Mouse (Mus musculus): ENCODE data around the gene Dcst1. TPM values are rescaled to one million over a fixed set of nuclear protein-coding genes. Genes with fewer than 3 reads are reported as not detected.

Gene Dcst1
- polyA plus RNA-seq, 1 experiment from 2014 or later = 0.55 TPM

- WGBS = 54% methylated on average over 6 of the region's 6 CpGs
- ATAC-seq (ENCODE audit: low FRiP score, low TSS enrichment) = no peak
Observed at GRCm38 (mm10) chr3:89317246-89317645, 47.8 kb downstream of the Dcst1 start.

GRCm38 (mm10) chr3:89316833-89317232 is 48.2 kb downstream of the Dcst1 start:
- under 1% methylated on average over 4 of the region's 4 CpGs for WGBS
- no peak overlapping the region for H3K4me3 ChIP-seq (replicated peaks; ENCODE audit: low read depth, low read length)
- ATAC-seq (ENCODE audit: low FRiP score, low TSS enrichment) = no peak
- peaks cover 30% of the 10 kb centered on the region for H3K27me3 ChIP-seq (ENCODE audit: control insufficient read depth, insufficient read depth, low read length)
- no peaks in the 10 kb centered on the region for H3K9me3 ChIP-seq (ENCODE audit: control insufficient read depth, low read length)
- peak; percentile 93 for DNase-seq
- no peak overlapping the region for H3K27ac ChIP-seq (replicated peaks; ENCODE audit: low read depth, low read length)
- peaks cover 50% of the 10 kb centered on the region for H3K4me1 ChIP-seq (ENCODE audit: control insufficient read depth, insufficient read depth, low read length)
- peak overlapping the region; percentile 45 for H3K4me2 ChIP-seq (ENCODE audit: low read length)
- H3K36me3 ChIP-seq (ENCODE audit: control insufficient read depth, insufficient read depth, low read length) = peaks cover 22% of the 10 kb centered on the region
- H3K9ac ChIP-seq (replicated peaks; ENCODE audit: low read length) = no peak overlapping the region

More at GRCm38 (mm10) chr3:89317246-89317645, 47.8 kb downstream of the Dcst1 start:
- Histone ChIP-seq H3K9ac (replicated peaks; ENCODE audit: low read length) (no peak overlapping the region), H3K9me3 (ENCODE audit: control insufficient read depth, low read length) (no peaks in the 10 kb centered on the region), H3K27ac (replicated peaks; ENCODE audit: low read depth, low read length) (no peak overlapping the region; the same call in 1 of the 2 replicates), H3K27me3 (ENCODE audit: control insufficient read depth, insufficient read depth, low read length) (peaks cover 30% of the 10 kb centered on the region), H3K4me1 (ENCODE audit: control insufficient read depth, insufficient read depth, low read length) (peaks cover 50% of the 10 kb centered on the region), H3K36me3 (ENCODE audit: control insufficient read depth, insufficient read depth, low read length) (peaks cover 22% of the 10 kb centered on the region), H3K4me3 (replicated peaks; ENCODE audit: low read depth, low read length) (no peak overlapping the region), H3K4me2 (ENCODE audit: low read length) (0 out of 2 replicates have a peak overlapping the region, but pooled peaks have one; percentile 1)
- no peak for DNase-seq

GRCm38 (mm10) chr3:89315930-89316831 is 48.9 kb downstream of the Dcst1 start:
- no peaks in the 10 kb centered on the region for H3K9me3 ChIP-seq (ENCODE audit: control insufficient read depth, low read length)
- 7% methylated on average over 40 of the region's 40 CpGs for WGBS
- DNase-seq (no peak), ATAC-seq (ENCODE audit: low FRiP score, low TSS enrichment) (no peak)
- peaks cover 22% of the 10 kb centered on the region for H3K36me3 ChIP-seq (ENCODE audit: control insufficient read depth, insufficient read depth, low read length)
- H3K9ac ChIP-seq (replicated peaks; ENCODE audit: low read length) = no peak overlapping the region; the same call in 1 of the 2 replicates
- no peak overlapping the region for H3K27ac ChIP-seq (replicated peaks; ENCODE audit: low read depth, low read length)
- 0 out of 2 replicates have a peak overlapping the region, but pooled peaks have one; percentile 12 for H3K4me3 ChIP-seq (replicated peaks; ENCODE audit: low read depth, low read length)
- H3K4me2 ChIP-seq (ENCODE audit: low read length) = peak overlapping the region; percentile 45
- peaks cover 49% of the 10 kb centered on the region for H3K4me1 ChIP-seq (ENCODE audit: control insufficient read depth, insufficient read depth, low read length)
- peaks cover 30% of the 10 kb centered on the region for H3K27me3 ChIP-seq (ENCODE audit: control insufficient read depth, insufficient read depth, low read length)

GRCm38 (mm10) chr3:89315195-89315929 is 49.7 kb downstream of the Dcst1 start:
- H3K27me3 ChIP-seq (ENCODE audit: control insufficient read depth, insufficient read depth, low read length) = peaks cover 27% of the 10 kb centered on the region
- ATAC-seq (ENCODE audit: low FRiP score, low TSS enrichment) = 0 out of 2 replicates have a peak, but pooled peaks have one; percentile 15
- 0 out of 2 replicates have a peak overlapping the region, but pooled peaks have one; percentile 25 for H3K9ac ChIP-seq (replicated peaks; ENCODE audit: low read length)
- 0 out of 2 replicates have a peak overlapping the region, but pooled peaks have one; percentile 12 for H3K4me3 ChIP-seq (replicated peaks; ENCODE audit: low read depth, low read length)
- H3K9me3 ChIP-seq (ENCODE audit: control insufficient read depth, low read length) = no peaks in the 10 kb centered on the region
- H3K27ac ChIP-seq (replicated peaks; ENCODE audit: low read depth, low read length) = no peak overlapping the region
- peaks cover 42% of the 10 kb centered on the region for H3K4me1 ChIP-seq (ENCODE audit: control insufficient read depth, insufficient read depth, low read length)
- peak overlapping the region; percentile 45 for H3K4me2 ChIP-seq (ENCODE audit: low read length)
- H3K36me3 ChIP-seq (ENCODE audit: control insufficient read depth, insufficient read depth, low read length) = peaks cover 22% of the 10 kb centered on the region
- WGBS = 7% methylated on average over 26 of the region's 26 CpGs
- peak; percentile 84 for DNase-seq

GRCm38 (mm10) chr3:89314791-89315190 is 50.3 kb downstream of the Dcst1 start:
- 29% methylated on average over 2 of the region's 2 CpGs for WGBS
- Histone ChIP-seq H3K36me3 (ENCODE audit: control insufficient read depth, insufficient read depth, low read length) (peaks cover 22% of the 10 kb centered on the region), H3K4me2 (ENCODE audit: low read length) (peak overlapping the region; percentile 45; the same call in 1 of the 2 replicates)

GRCm38 (mm10) chr3:89314340-89314739 is 50.7 kb downstream of the Dcst1 start:
- peaks cover 22% of the 10 kb centered on the region for H3K36me3 ChIP-seq (ENCODE audit: control insufficient read depth, insufficient read depth, low read length)
- H3K27me3 ChIP-seq (ENCODE audit: control insufficient read depth, insufficient read depth, low read length) = peaks cover 23% of the 10 kb centered on the region
- no peak for ATAC-seq (ENCODE audit: low FRiP score, low TSS enrichment)
- no peaks in the 10 kb centered on the region for H3K9me3 ChIP-seq (ENCODE audit: control insufficient read depth, low read length)
- no peak for DNase-seq
- H3K27ac ChIP-seq (replicated peaks; ENCODE audit: low read depth, low read length) = no peak overlapping the region
- peaks cover 33% of the 10 kb centered on the region for H3K4me1 ChIP-seq (ENCODE audit: control insufficient read depth, insufficient read depth, low read length)
- H3K4me2 ChIP-seq (ENCODE audit: low read length) = no peak overlapping the region
- no peak overlapping the region for H3K9ac ChIP-seq (replicated peaks; ENCODE audit: low read length)
- no peak overlapping the region for H3K4me3 ChIP-seq (replicated peaks; ENCODE audit: low read depth, low read length)
- WGBS = 70% methylated on average over 5 of the region's 5 CpGs

More at GRCm38 (mm10) chr3:89314791-89315190, 50.3 kb downstream of the Dcst1 start:
- Histone ChIP-seq H3K4me3 (replicated peaks; ENCODE audit: low read depth, low read length) (no peak overlapping the region), H3K27me3 (ENCODE audit: control insufficient read depth, insufficient read depth, low read length) (peaks cover 27% of the 10 kb centered on the region), H3K9me3 (ENCODE audit: control insufficient read depth, low read length) (no peaks in the 10 kb centered on the region), H3K27ac (replicated peaks; ENCODE audit: low read depth, low read length) (no peak overlapping the region), H3K9ac (replicated peaks; ENCODE audit: low read length) (no peak overlapping the region), H3K4me1 (ENCODE audit: control insufficient read depth, insufficient read depth, low read length) (peaks cover 37% of the 10 kb centered on the region)
- no peak for ATAC-seq (ENCODE audit: low FRiP score, low TSS enrichment)
- DNase-seq = no peak

- 3% methylated on average over 9 of the region's 9 CpGs for WGBS
- DNase-seq (peak; percentile 90), ATAC-seq (ENCODE audit: low FRiP score, low TSS enrichment) (peak; percentile 50; the same call in 1 of the 2 replicates)
- Histone ChIP-seq H3K27me3 (ENCODE audit: control insufficient read depth, insufficient read depth, low read length) (no peaks in the 10 kb centered on the region), H3K36me3 (ENCODE audit: control insufficient read depth, insufficient read depth, low read length) (0 out of 2 replicates have a peak, but pooled peaks cover 2% of the 10 kb centered on the region), H3K4me3 (replicated peaks; ENCODE audit: low read depth, low read length) (no peak overlapping the region), H3K4me2 (ENCODE audit: low read length) (no peak overlapping the region), H3K4me1 (ENCODE audit: control insufficient read depth, insufficient read depth, low read length) (no peaks in the 10 kb centered on the region), H3K9ac (replicated peaks; ENCODE audit: low read length) (no peak overlapping the region), H3K27ac (replicated peaks; ENCODE audit: low read depth, low read length) (no peak overlapping the region), H3K9me3 (ENCODE audit: control insufficient read depth, low read length) (no peaks in the 10 kb centered on the region)
Observed at GRCm38 (mm10) chr3:89308089-89308488, 57.0 kb downstream of the Dcst1 start.

- Histone ChIP-seq H3K36me3 (ENCODE audit: control insufficient read depth, insufficient read depth, low read length) (no peaks in the 10 kb centered on the region), H3K9me3 (ENCODE audit: control insufficient read depth, low read length) (no peaks in the 10 kb centered on the region), H3K4me1 (ENCODE audit: control insufficient read depth, insufficient read depth, low read length) (no peaks in the 10 kb centered on the region), H3K27ac (replicated peaks; ENCODE audit: low read depth, low read length) (no peak overlapping the region), H3K4me3 (replicated peaks; ENCODE audit: low read depth, low read length) (no peak overlapping the region), H3K4me2 (ENCODE audit: low read length) (no peak overlapping the region), H3K27me3 (ENCODE audit: control insufficient read depth, insufficient read depth, low read length) (no peaks in the 10 kb centered on the region), H3K9ac (replicated peaks; ENCODE audit: low read length) (no peak overlapping the region)
- 79% methylated on average over 8 of the region's 8 CpGs for WGBS
- ATAC-seq (ENCODE audit: low FRiP score, low TSS enrichment) (no peak), DNase-seq (no peak)
Observed at GRCm38 (mm10) chr3:89305551-89306325, 59.3 kb downstream of the Dcst1 start.

All from midbrain, embryonic 14.5 days (tissue).